Mouse (Mus musculus): ENCODE results near the gene Ccl25. TPM values are rescaled to one million over a fixed set of nuclear protein-coding genes. Genes with fewer than 3 reads are reported as not detected.

The Ccl25 gene
- polyA plus RNA-seq, 1 experiment = 17.2 TPM

GRCm38 (mm10) chr8:4312104-4312503, 12.9 kb upstream of the Ccl25 start:
- TF ChIP-seq CTCF (IDR thresholded peaks at IDR 0.05; ENCODE audit: borderline replicate concordance, insufficient read depth, low read depth, low read length) (no peak), POLR2A (IDR thresholded peaks at IDR 0.05; ENCODE audit: borderline replicate concordance, insufficient read depth, low read length) (no peak)
- H3K27ac ChIP-seq (ENCODE audit: insufficient read depth, low read length) = no peak overlapping the region
- H3K27me3 ChIP-seq (ENCODE audit: control insufficient read depth, insufficient read depth, low read length) = no peaks in the 10 kb centered on the region
- DNase-seq = no peak
- H3K4me3 ChIP-seq (replicated peaks; ENCODE audit: insufficient read depth, low read depth, low read length) = no peak overlapping the region
- H3K4me1 ChIP-seq (ENCODE audit: control insufficient read depth, insufficient read depth, low read length) = no peaks in the 10 kb centered on the region

- no peak for DNase-seq
- H3K4me1 ChIP-seq (ENCODE audit: control insufficient read depth, insufficient read depth, low read length) = no peaks in the 10 kb centered on the region
- H3K27me3 ChIP-seq (ENCODE audit: control insufficient read depth, insufficient read depth, low read length) = no peaks in the 10 kb centered on the region
- TF ChIP-seq POLR2A (IDR thresholded peaks at IDR 0.05; ENCODE audit: borderline replicate concordance, insufficient read depth, low read length) (no peak), CTCF (IDR thresholded peaks at IDR 0.05; ENCODE audit: borderline replicate concordance, insufficient read depth, low read depth, low read length) (no peak)
- WGBS = 66% methylated on average over 3 of the region's 3 CpGs
- H3K27ac ChIP-seq (ENCODE audit: insufficient read depth, low read length) = no peak overlapping the region
- H3K4me3 ChIP-seq (replicated peaks; ENCODE audit: insufficient read depth, low read depth, low read length) = no peak overlapping the region
Observed at GRCm38 (mm10) chr8:4313254-4314124, 11.5 kb upstream of the Ccl25 start.

GRCm38 (mm10) chr8:4314852-4315251, 10.2 kb upstream of the Ccl25 start:
- WGBS = 88% methylated on average over 3 of the region's 3 CpGs
- Histone ChIP-seq H3K4me3 (replicated peaks; ENCODE audit: insufficient read depth, low read depth, low read length) (no peak overlapping the region), H3K27ac (ENCODE audit: insufficient read depth, low read length) (no peak overlapping the region), H3K27me3 (ENCODE audit: control insufficient read depth, insufficient read depth, low read length) (no peaks in the 10 kb centered on the region), H3K4me1 (ENCODE audit: control insufficient read depth, insufficient read depth, low read length) (no peaks in the 10 kb centered on the region; the same call in 1 of the 2 replicates)
- TF ChIP-seq CTCF (IDR thresholded peaks at IDR 0.05; ENCODE audit: borderline replicate concordance, insufficient read depth, low read depth, low read length) (no peak), POLR2A (IDR thresholded peaks at IDR 0.05; ENCODE audit: borderline replicate concordance, insufficient read depth, low read length) (no peak)
- DNase-seq = no peak

DNA sequence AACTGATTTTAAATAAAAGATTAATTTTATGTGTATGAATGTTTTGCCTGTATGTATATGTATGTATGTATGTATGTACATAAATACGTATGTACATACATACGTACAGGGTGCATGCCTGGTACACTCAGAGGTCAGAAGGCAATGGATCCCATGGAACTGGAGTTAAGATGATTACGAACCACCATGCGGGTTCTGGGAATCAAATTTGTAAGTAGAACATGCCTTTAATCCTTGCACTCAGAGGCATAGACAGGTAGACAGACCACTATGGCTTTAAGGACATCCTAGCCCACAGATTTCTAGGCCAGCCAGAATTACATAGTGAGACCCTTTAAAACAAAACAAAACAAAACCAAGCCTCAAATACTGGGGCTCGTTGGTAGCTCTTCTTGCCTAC, 6.9 kb upstream of the Ccl25 start:
- no peak overlapping the region for H3K4me3 ChIP-seq (replicated peaks; ENCODE audit: insufficient read depth, low read depth, low read length)
- no peaks in the 10 kb centered on the region for H3K27me3 ChIP-seq (ENCODE audit: control insufficient read depth, insufficient read depth, low read length)
- DNase-seq = no peak
- H3K27ac ChIP-seq (ENCODE audit: insufficient read depth, low read length) = no peak overlapping the region
- H3K4me1 ChIP-seq (ENCODE audit: control insufficient read depth, insufficient read depth, low read length) = peaks cover 7% of the 10 kb centered on the region
- no peak for TF ChIP-seq CTCF (IDR thresholded peaks at IDR 0.05; ENCODE audit: borderline replicate concordance, insufficient read depth, low read depth, low read length)
- TF ChIP-seq POLR2A (IDR thresholded peaks at IDR 0.05; ENCODE audit: borderline replicate concordance, insufficient read depth, low read length) = no peak
- 83% methylated on average over 5 of the region's 5 CpGs for WGBS

GRCm38 (mm10) chr8:4318796-4319572, 6.0 kb upstream of the Ccl25 start:
- no peak for DNase-seq
- TF ChIP-seq POLR2A (IDR thresholded peaks at IDR 0.05; ENCODE audit: borderline replicate concordance, insufficient read depth, low read length) (no peak), CTCF (IDR thresholded peaks at IDR 0.05; ENCODE audit: borderline replicate concordance, insufficient read depth, low read depth, low read length) (no peak)
- H3K27me3 ChIP-seq (ENCODE audit: control insufficient read depth, insufficient read depth, low read length) = no peaks in the 10 kb centered on the region
- H3K27ac ChIP-seq (ENCODE audit: insufficient read depth, low read length) = no peak overlapping the region
- H3K4me3 ChIP-seq (replicated peaks; ENCODE audit: insufficient read depth, low read depth, low read length) = no peak overlapping the region
- H3K4me1 ChIP-seq (ENCODE audit: control insufficient read depth, insufficient read depth, low read length) = peaks cover 7% of the 10 kb centered on the region
- 90% methylated on average over 2 of the region's 2 CpGs for WGBS

GRCm38 (mm10) chr8:4319573-4319872, 5.5 kb upstream of the Ccl25 start:
- peaks cover 7% of the 10 kb centered on the region for H3K4me1 ChIP-seq (ENCODE audit: control insufficient read depth, insufficient read depth, low read length)
- no peaks in the 10 kb centered on the region for H3K27me3 ChIP-seq (ENCODE audit: control insufficient read depth, insufficient read depth, low read length)
- TF ChIP-seq POLR2A (IDR thresholded peaks at IDR 0.05; ENCODE audit: borderline replicate concordance, insufficient read depth, low read length) (no peak), CTCF (IDR thresholded peaks at IDR 0.05; ENCODE audit: borderline replicate concordance, insufficient read depth, low read depth, low read length) (no peak)
- H3K4me3 ChIP-seq (replicated peaks; ENCODE audit: insufficient read depth, low read depth, low read length) = no peak overlapping the region
- 94% methylated on average over 11 of the region's 11 CpGs for WGBS
- no peak for DNase-seq
- H3K27ac ChIP-seq (ENCODE audit: insufficient read depth, low read length) = no peak overlapping the region

DNA sequence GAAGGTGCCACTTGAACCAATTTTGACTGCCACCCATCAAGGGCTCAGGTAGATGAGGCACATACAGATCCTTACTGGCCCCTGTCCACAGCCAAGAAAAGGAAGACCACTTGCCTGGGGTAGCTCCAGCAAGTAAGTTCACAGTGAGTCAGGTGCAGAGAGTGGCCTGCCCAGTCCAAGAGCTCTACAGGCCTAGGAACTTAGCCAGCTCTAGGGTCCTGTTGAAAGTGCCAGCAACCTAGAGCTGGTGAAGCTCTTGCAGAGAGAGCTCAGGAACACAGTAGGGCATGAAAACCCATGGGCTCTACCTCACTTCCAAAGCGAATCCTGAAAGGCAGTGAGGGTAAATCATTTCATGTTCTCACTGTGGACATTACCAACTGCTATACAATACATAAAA, 4.6 kb upstream of the Ccl25 start:
- no peak for DNase-seq
- no peak overlapping the region for H3K4me3 ChIP-seq (replicated peaks; ENCODE audit: insufficient read depth, low read depth, low read length)
- no peak for TF ChIP-seq CTCF (IDR thresholded peaks at IDR 0.05; ENCODE audit: borderline replicate concordance, insufficient read depth, low read depth, low read length)
- TF ChIP-seq POLR2A (IDR thresholded peaks at IDR 0.05; ENCODE audit: borderline replicate concordance, insufficient read depth, low read length) = no peak
- H3K4me1 ChIP-seq (ENCODE audit: control insufficient read depth, insufficient read depth, low read length) = peaks cover 7% of the 10 kb centered on the region
- 56% methylated on average over 1 of the region's 1 CpGs for WGBS
- no peaks in the 10 kb centered on the region for H3K27me3 ChIP-seq (ENCODE audit: control insufficient read depth, insufficient read depth, low read length)
- H3K27ac ChIP-seq (ENCODE audit: insufficient read depth, low read length) = no peak overlapping the region

DNA sequence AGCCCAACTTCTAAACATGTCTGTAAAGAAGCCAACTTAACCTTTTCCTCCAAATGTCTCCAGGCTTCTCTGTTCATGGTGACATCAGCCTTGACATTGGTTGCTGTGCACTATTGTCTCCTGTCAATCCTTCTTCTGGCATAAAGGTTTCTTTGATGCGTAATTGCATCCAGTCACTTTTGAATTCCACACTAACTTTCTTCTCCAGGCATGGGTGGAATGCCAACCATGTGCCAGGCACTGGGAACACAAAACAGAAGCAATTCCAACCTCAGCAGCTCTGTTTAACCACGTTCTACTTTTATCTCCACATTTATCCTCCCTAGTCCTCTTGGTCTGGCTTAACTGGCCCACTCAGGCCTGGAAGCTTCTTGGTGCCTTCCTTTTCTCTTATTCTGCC, 4.0 kb upstream of the Ccl25 start:
- H3K4me3 ChIP-seq (replicated peaks; ENCODE audit: insufficient read depth, low read depth, low read length) = no peak overlapping the region
- peaks cover 7% of the 10 kb centered on the region for H3K4me1 ChIP-seq (ENCODE audit: control insufficient read depth, insufficient read depth, low read length)
- TF ChIP-seq CTCF (IDR thresholded peaks at IDR 0.05; ENCODE audit: borderline replicate concordance, insufficient read depth, low read depth, low read length) (no peak), POLR2A (IDR thresholded peaks at IDR 0.05; ENCODE audit: borderline replicate concordance, insufficient read depth, low read length) (no peak)
- DNase-seq = no peak
- WGBS = 57% methylated on average over 2 of the region's 2 CpGs
- no peak overlapping the region for H3K27ac ChIP-seq (ENCODE audit: insufficient read depth, low read length)
- no peaks in the 10 kb centered on the region for H3K27me3 ChIP-seq (ENCODE audit: control insufficient read depth, insufficient read depth, low read length)
